Mouse (Mus musculus) NIH3T3 (cell line): ENCODE data around the gene Rgma.

Experiments
- DNase-seq: peaks from one replicate; pipeline ENCODE4 v3.0.0-alpha.2; 2012; ENCODE audit warnings: low read depth

Rgma gene

GRCm38 (mm10) chr7:73371587-73372321, 3.6 kb upstream of the Rgma start:
- no peak for DNase-seq

- DNase-seq, result no peak
Observed at GRCm38 (mm10) chr7:73372352-73372970, 2.8 kb upstream of the Rgma start.

GRCm38 (mm10) chr7:73374727-73375126, 582 bp upstream of the Rgma start:
- no peak for DNase-seq

GRCm38 (mm10) chr7:73376101-73377001, 1.0 kb downstream of the Rgma start:
- peak; percentile 97 for DNase-seq

- DNase-seq, result no peak
Observed at GRCm38 (mm10) chr7:73377307-73377706, 2.0 kb downstream of the Rgma start.

GRCm38 (mm10) chr7:73378034-73378433, 2.7 kb downstream of the Rgma start:
- DNase-seq, result no peak

- DNase-seq, result no peak
Observed at GRCm38 (mm10) chr7:73382843-73383242, 7.5 kb downstream of the Rgma start.

GRCm38 (mm10) chr7:73388866-73389265, 13.6 kb downstream of the Rgma start:
- no peak for DNase-seq

GRCm38 (mm10) chr7:73389419-73389818, 14.1 kb downstream of the Rgma start:
- DNase-seq, result no peak

GRCm38 (mm10) chr7:73389871-73390294, 14.6 kb downstream of the Rgma start:
- DNase-seq, result no peak

GRCm38 (mm10) chr7:73390426-73391001, 15.2 kb downstream of the Rgma start:
- no peak for DNase-seq

- peak; percentile 97 for DNase-seq
Observed at GRCm38 (mm10) chr7:73391002-73391517, 15.8 kb downstream of the Rgma start.

- peak; percentile 93 for DNase-seq
Observed at GRCm38 (mm10) chr7:73391518-73392321, 16.4 kb downstream of the Rgma start.

- peak; percentile 67 for DNase-seq
Observed at GRCm38 (mm10) chr7:73392359-73392758, 17.1 kb downstream of the Rgma start.

- DNase-seq, result no peak
Observed at GRCm38 (mm10) chr7:73393307-73394012, 18.2 kb downstream of the Rgma start.

GRCm38 (mm10) chr7:73394013-73394409, 18.7 kb downstream of the Rgma start:
- no peak for DNase-seq

GRCm38 (mm10) chr7:73398319-73398718, 23.0 kb downstream of the Rgma start:
- no peak for DNase-seq

GRCm38 (mm10) chr7:73398806-73399442, 23.6 kb downstream of the Rgma start:
- DNase-seq, result no peak

- DNase-seq, result no peak
Observed at GRCm38 (mm10) chr7:73399501-73400044, 24.3 kb downstream of the Rgma start.
